Mouse (Mus musculus): ENCODE data around the gene Scnn1g.

DNA sequence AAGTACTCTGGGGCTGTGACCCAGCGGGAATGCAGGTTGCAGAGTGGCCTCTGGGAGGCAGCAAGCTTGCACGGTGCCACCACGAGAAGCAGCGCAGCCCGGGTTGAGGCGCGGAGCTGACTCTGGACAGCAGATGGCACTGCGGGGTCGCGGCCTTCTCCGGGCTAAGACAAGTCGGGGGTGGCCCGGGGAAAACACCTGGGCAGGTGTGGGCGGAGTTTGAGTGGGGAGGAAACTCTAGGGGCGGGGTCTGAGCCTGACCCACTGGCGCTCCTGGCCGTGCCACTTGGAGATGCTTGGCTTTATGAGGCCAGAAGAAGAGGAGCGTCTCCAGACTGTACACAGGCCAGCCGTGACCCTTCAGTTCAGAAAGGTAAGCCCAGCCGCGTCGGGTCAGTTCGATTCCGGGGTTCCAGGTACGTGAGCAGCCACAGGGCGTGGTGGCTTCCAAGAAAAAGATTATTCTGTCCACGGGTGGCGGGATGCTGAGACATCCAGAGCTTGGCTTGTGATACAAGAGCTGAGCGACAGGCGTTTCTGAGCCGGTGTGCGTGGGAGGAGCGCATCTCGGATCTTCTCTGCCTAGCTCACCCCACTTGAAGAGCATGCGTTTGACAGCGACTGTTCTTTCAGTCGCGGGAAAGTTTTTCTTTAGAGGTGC lies at the start of gene Scnn1g:
- TF ChIP-seq GATA2 (IDR thresholded peaks at IDR 0.05; ENCODE audit: borderline replicate concordance, low read depth, low read length), result no peak
- TF ChIP-seq POLR2AphosphoS5 (IDR thresholded peaks at IDR 0.05; ENCODE audit: insufficient replicate concordance, low read depth, low read length), result no peak
- TF ChIP-seq CTCF (IDR thresholded peaks at IDR 0.05; ENCODE audit: low read depth, low read length), result peak; percentile 16; the same call in 1 of the 2 replicates
- no peak for TF ChIP-seq GATA1 (IDR thresholded peaks at IDR 0.05; ENCODE audit: borderline replicate concordance, low read length)
